Mouse (Mus musculus): Measurements from ENCODE around the gene Fgfr2.
A peak's percentile ranks its signal among the peaks of the same experiment; 100 is the strongest.
"Not testable (repeated sequence)": the region's sequence is repeated elsewhere in the genome, so short reads cannot be mapped to it uniquely, and the experiment has no call there.

Gene Fgfr2

GRCm38 (mm10) chr7:131409321-131409987 lies 1713.7 kb downstream of the Fgfr2 start:
- peak; percentile 44 for DNase-seq (ENCODE audit: low read depth, low spot score)

- DNase-seq (ENCODE audit: low read depth, low spot score): not testable (repeated sequence)
Measured at GRCm38 (mm10) chr7:131391761-131392160, 1731.4 kb downstream of the Fgfr2 start.

GRCm38 (mm10) chr7:131371880-131372651 lies 1751.1 kb downstream of the Fgfr2 start:
- DNase-seq (ENCODE audit: low read depth, low spot score): no peak

GRCm38 (mm10) chr7:131371470-131371860 lies 1751.7 kb downstream of the Fgfr2 start:
- no peak for DNase-seq (ENCODE audit: low read depth, low spot score)

GRCm38 (mm10) chr7:131370648-131371469 lies 1752.3 kb downstream of the Fgfr2 start, which contains the start of gene Pstk:
TSS of gene Pstk (plus strand) at chr7:131371141.
- peak; percentile 95 for DNase-seq (ENCODE audit: low read depth, low spot score)

- DNase-seq (ENCODE audit: low read depth, low spot score): no peak
Measured at GRCm38 (mm10) chr7:131364131-131364530, 1759.0 kb downstream of the Fgfr2 start.

GRCm38 (mm10) chr7:131362615-131363300 lies 1760.4 kb downstream of the Fgfr2 start, which contains the start of gene 2310057M21Rik:
TSS of gene 2310057M21Rik (minus strand) at chr7:131362759.
- DNase-seq (ENCODE audit: low read depth, low spot score): peak; percentile 100

GRCm38 (mm10) chr7:131362269-131362614 lies 1760.9 kb downstream of the Fgfr2 start:
- no peak for DNase-seq (ENCODE audit: low read depth, low spot score)

- no peak for DNase-seq (ENCODE audit: low read depth, low spot score)
Measured at GRCm38 (mm10) chr7:131356105-131356504, 1767.0 kb downstream of the Fgfr2 start.

GRCm38 (mm10) chr7:131345856-131346541 lies 1777.2 kb downstream of the Fgfr2 start:
- no peak for DNase-seq (ENCODE audit: low read depth, low spot score)

GRCm38 (mm10) chr7:131337502-131338068 lies 1785.6 kb downstream of the Fgfr2 start:
- peak; percentile 28 for DNase-seq (ENCODE audit: low read depth, low spot score)

GRCm38 (mm10) chr7:131333564-131333963 lies 1789.6 kb downstream of the Fgfr2 start, which contains the start of gene Fam24a:
TSS of gene Fam24a (plus strand) at chr7:131333864.
- no peak for DNase-seq (ENCODE audit: low read depth, low spot score)

GRCm38 (mm10) chr7:131331688-131332087 lies 1791.5 kb downstream of the Fgfr2 start:
- no peak for DNase-seq (ENCODE audit: low read depth, low spot score)

- no peak for DNase-seq (ENCODE audit: low read depth, low spot score)
Measured at GRCm38 (mm10) chr7:131329416-131329815, 1793.7 kb downstream of the Fgfr2 start, which contains the start of gene Fam24b. TSS of gene Fam24b (minus strand) at chr7:131329516.

- DNase-seq (ENCODE audit: low read depth, low spot score): no peak
Measured at GRCm38 (mm10) chr7:131327054-131327453, 1796.1 kb downstream of the Fgfr2 start.

- DNase-seq (ENCODE audit: low read depth, low spot score): no peak
Measured at GRCm38 (mm10) chr7:131322192-131322591, 1801.0 kb downstream of the Fgfr2 start, which contains the start of gene Cuzd1. TSS of gene Cuzd1 (minus strand) at chr7:131322292.

GRCm38 (mm10) chr7:131318340-131318739 lies 1804.8 kb downstream of the Fgfr2 start:
- DNase-seq (ENCODE audit: low read depth, low spot score): no peak

- DNase-seq (ENCODE audit: low read depth, low spot score): peak; percentile 63
Measured at GRCm38 (mm10) chr7:131317587-131317986, 1805.6 kb downstream of the Fgfr2 start.

GRCm38 (mm10) chr7:131314493-131314892 lies 1808.7 kb downstream of the Fgfr2 start:
- no peak for DNase-seq (ENCODE audit: low read depth, low spot score)

- DNase-seq (ENCODE audit: low read depth, low spot score): no peak
Measured at GRCm38 (mm10) chr7:131306733-131307132, 1816.4 kb downstream of the Fgfr2 start.

All from ZHBTc4 (cell line).